Mouse (Mus musculus): ENCODE measurements around the gene Mdga2.

The Mdga2 gene

GRCm38 (mm10) chr12:67222221-67223025 lies at the start of gene Mdga2:
Gene Mdga2, minus strand, starts transcription at chr12:67222549.
- in situ Hi-C loops (cut with MboI, MseI), result no loop called here

- in situ Hi-C loops (cut with MboI, MseI), result no loop called here
Measured at GRCm38 (mm10) chr12:67267409-67267808, 45.1 kb upstream of the Mdga2 start.

GRCm38 (mm10) chr12:67223530-67223929 lies 1.2 kb upstream of the Mdga2 start:
- in situ Hi-C loops (cut with MboI, MseI), result no loop called here

- in situ Hi-C loops (cut with MboI, MseI), result no loop called here
Measured at GRCm38 (mm10) chr12:67221329-67222220, 774 bp downstream of the Mdga2 start.

GRCm38 (mm10) chr12:67220641-67221231 lies 1.6 kb downstream of the Mdga2 start:
- in situ Hi-C loops (cut with MboI, MseI), result no loop called here

- in situ Hi-C loops (cut with MboI, MseI), result no loop called here
Measured at GRCm38 (mm10) chr12:67220041-67220440, 2.3 kb downstream of the Mdga2 start.

GRCm38 (mm10) chr12:67219564-67219963 lies 2.8 kb downstream of the Mdga2 start:
- in situ Hi-C loops (cut with MboI, MseI), result no loop called here

- in situ Hi-C loops (cut with MboI, MseI), result no loop called here
Measured at GRCm38 (mm10) chr12:67212801-67213200, 9.5 kb downstream of the Mdga2 start.

GRCm38 (mm10) chr12:67178155-67178554 lies 44.2 kb downstream of the Mdga2 start:
- in situ Hi-C loops (cut with MboI, MseI), result no loop called here

GRCm38 (mm10) chr12:67156569-67157237 lies 65.6 kb downstream of the Mdga2 start:
- in situ Hi-C loops (cut with MboI, MseI), result no loop called here

- in situ Hi-C loops (cut with MboI, MseI), result no loop called here
Measured at GRCm38 (mm10) chr12:67153077-67153476, 69.3 kb downstream of the Mdga2 start.

GRCm38 (mm10) chr12:67141605-67142004 lies 80.7 kb downstream of the Mdga2 start:
- in situ Hi-C loops (cut with MboI, MseI), result no loop called here

GRCm38 (mm10) chr12:67140131-67140530 lies 82.2 kb downstream of the Mdga2 start:
- in situ Hi-C loops (cut with MboI, MseI), result no loop called here

- in situ Hi-C loops (cut with MboI, MseI), result no loop called here
Measured at GRCm38 (mm10) chr12:67127457-67127856, 94.9 kb downstream of the Mdga2 start.

GRCm38 (mm10) chr12:67123874-67124273 lies 98.5 kb downstream of the Mdga2 start:
- in situ Hi-C loops (cut with MboI, MseI), result no loop called here

- in situ Hi-C loops (cut with MboI, MseI), result no loop called here
Measured at GRCm38 (mm10) chr12:67118652-67119515, 103.5 kb downstream of the Mdga2 start.

- in situ Hi-C loops (cut with MboI, MseI), result no loop called here
Measured at GRCm38 (mm10) chr12:67104171-67104570, 118.2 kb downstream of the Mdga2 start.

GRCm38 (mm10) chr12:67094414-67094813 lies 127.9 kb downstream of the Mdga2 start:
- in situ Hi-C loops (cut with MboI, MseI), result no loop called here

GRCm38 (mm10) chr12:67090420-67090965 lies 131.9 kb downstream of the Mdga2 start:
- in situ Hi-C loops (cut with MboI, MseI), result no loop called here

Measured in T-helper 1 cell (primary cell).